Mouse (Mus musculus) heart, postnatal 4 days (tissue): ENCODE measurements around the gene Atad3a. TPM values are rescaled to one million over a fixed set of nuclear protein-coding genes. Genes with fewer than 3 reads are reported as not detected.
"Not testable (repeated sequence)": the region's sequence is repeated elsewhere in the genome, so short reads cannot be mapped to it uniquely, and the experiment has no call there.

ENCODE experiments used
- DNase-seq: peaks from one replicate; pipeline ENCODE4 v3.0.0; 2021
- total RNA-seq, 2 experiments: library from RNA; stranded (reverse); gene quantifications; 2 replicates each; pipeline ENCODE4 v1.2.3; 2021

Gene Atad3a
- total RNA-seq, 2 experiments from 2014 or later: 82.7 to 89.7 TPM

- DNase-seq: peak; percentile 82
These were observed 14.3 kb upstream of the Atad3a start for GRCm38 (mm10) chr4:155774971-155775740.

GRCm38 (mm10) chr4:155774280-155774754 is 13.4 kb upstream of the Atad3a start, which contains the start of gene Vwa1:
Gene Vwa1, minus strand, starts transcription at chr4:155774698.
- peak; percentile 94 for DNase-seq

- DNase-seq: no peak
These were observed 12.6 kb upstream of the Atad3a start for GRCm38 (mm10) chr4:155773335-155774078.

GRCm38 (mm10) chr4:155772786-155773185 is 11.9 kb upstream of the Atad3a start:
- DNase-seq: no peak

GRCm38 (mm10) chr4:155771706-155772105 is 10.8 kb upstream of the Atad3a start:
- no peak for DNase-seq

- DNase-seq: no peak
These were observed 9.7 kb upstream of the Atad3a start for GRCm38 (mm10) chr4:155770626-155771025.

- DNase-seq: peak; percentile 95
These were observed 9.1 kb upstream of the Atad3a start for GRCm38 (mm10) chr4:155769880-155770512.

- no peak for DNase-seq
These were observed 8.6 kb upstream of the Atad3a start for GRCm38 (mm10) chr4:155769496-155769879.

GRCm38 (mm10) chr4:155762357-155762756 is 1.5 kb upstream of the Atad3a start:
- DNase-seq: no peak

GRCm38 (mm10) chr4:155761356-155762099 is 635 bp upstream of the Atad3a start:
- DNase-seq: no peak

- DNase-seq: peak; percentile 47
These were observed 856 bp downstream of the Atad3a start for GRCm38 (mm10) chr4:155759862-155760612.

- DNase-seq: peak; percentile 26
These were observed 3.9 kb downstream of the Atad3a start for GRCm38 (mm10) chr4:155757011-155757410.

- DNase-seq: no peak
These were observed 14.1 kb downstream of the Atad3a start for GRCm38 (mm10) chr4:155746575-155747490.

GRCm38 (mm10) chr4:155746036-155746548 is 14.8 kb downstream of the Atad3a start:
- DNase-seq: no peak

GRCm38 (mm10) chr4:155745136-155745535 is 15.8 kb downstream of the Atad3a start:
- no peak for DNase-seq

- no peak for DNase-seq
These were observed 16.4 kb downstream of the Atad3a start for GRCm38 (mm10) chr4:155744474-155744873.

GRCm38 (mm10) chr4:155742684-155743083 is 18.2 kb downstream of the Atad3a start:
- DNase-seq: no peak

- DNase-seq: not testable (repeated sequence)
These were observed 20.2 kb downstream of the Atad3a start for GRCm38 (mm10) chr4:155740681-155741080.

- peak; percentile 65 for DNase-seq
These were observed 20.9 kb downstream of the Atad3a start for GRCm38 (mm10) chr4:155739741-155740636.
